Mouse (Mus musculus) bone marrow macrophage, adult 2 months (primary cell): Measurements from ENCODE around the gene Cartpt.

Source experiments
- CTCF ChIP-seq: IDR thresholded peaks from 2 replicates; pipeline ENCODE4 v1.5.1; 2012; ENCODE audit warnings: low read depth, mild to moderate bottlenecking, low read length, moderate library complexity
- POLR2A ChIP-seq: IDR thresholded peaks from 2 replicates; pipeline ENCODE4 v1.6.1; 2012; ENCODE audit warnings: mild to moderate bottlenecking, low read depth, low read length, borderline replicate concordance

GRCm38 (mm10) chr13:99857336-99857735 is 43.6 kb downstream of the Cartpt start:
- TF ChIP-seq CTCF (no peak), POLR2A (no peak)
